Mouse (Mus musculus): ENCODE results near the gene Olfr807. TPM values are rescaled to one million over a fixed set of nuclear protein-coding genes. Genes with fewer than 3 reads are reported as not detected.

The Olfr807 gene
- not detected in 2 replicates for polyA plus RNA-seq (2012; rRNA removed; ENCODE audit: low replicate concordance)

GRCm38 (mm10) chr10:129757693-129758092 is at the start of gene Olfr807:
Olfr807 (minus strand) TSS chr10:129757793.

GRCm38 (mm10) chr10:129804296-129804695 is 46.7 kb upstream of the Olfr807 start, which contains the start of gene Olfr811:
Olfr811 (minus strand) TSS chr10:129804396.

GRCm38 (mm10) chr10:129794817-129795216 is 37.2 kb upstream of the Olfr807 start, which contains the start of gene Olfr810:
Olfr810 (minus strand) TSS chr10:129794917.

GRCm38 (mm10) chr10:129774338-129774737 is 16.7 kb upstream of the Olfr807 start, which contains the start of gene Olfr809:
Olfr809 (plus strand) TSS chr10:129774638.

GRCm38 (mm10) chr10:129765182-129765581 is 7.6 kb upstream of the Olfr807 start, which contains the start of gene Olfr808:
Olfr808 (plus strand) TSS chr10:129765482.

GRCm38 (mm10) chr10:129741821-129742220 is 15.8 kb downstream of the Olfr807 start, which contains the start of gene Olfr806:
Olfr806 (minus strand) TSS chr10:129741921.

GRCm38 (mm10) chr10:129729275-129729674 is 28.3 kb downstream of the Olfr807 start, which contains the start of gene Olfr805:
Olfr805 (minus strand) TSS chr10:129729375.

Other genes with a start within 250 kb of the Olfr807 start
- not detected in 2 replicates for gene Olfr791, start 236.0 kb downstream of the Olfr807 start, polyA plus RNA-seq (2012; rRNA removed; ENCODE audit: low replicate concordance)
- not detected in 2 replicates for gene Olfr792, start 218.6 kb downstream of the Olfr807 start, polyA plus RNA-seq (2012; rRNA removed; ENCODE audit: low replicate concordance)
- not detected in 2 replicates for gene Olfr794, start 190.1 kb downstream of the Olfr807 start, polyA plus RNA-seq (2012; rRNA removed; ENCODE audit: low replicate concordance)
- gene Olfr796, start 145.2 kb downstream of the Olfr807 start, polyA plus RNA-seq (2012; rRNA removed; ENCODE audit: low replicate concordance): not detected in 2 replicates
- not detected in 2 replicates for gene Olfr798, start 129.9 kb downstream of the Olfr807 start, polyA plus RNA-seq (2012; rRNA removed; ENCODE audit: low replicate concordance)
- gene Olfr799, start 120.3 kb downstream of the Olfr807 start, polyA plus RNA-seq (2012; rRNA removed; ENCODE audit: low replicate concordance): not detected in 2 replicates
- not detected in 2 replicates for gene Olfr800, start 100.1 kb downstream of the Olfr807 start, polyA plus RNA-seq (2012; rRNA removed; ENCODE audit: low replicate concordance)
- gene Olfr801, start 83.9 kb downstream of the Olfr807 start, polyA plus RNA-seq (2012; rRNA removed; ENCODE audit: low replicate concordance): not detected in 2 replicates
- not detected in 2 replicates for gene Olfr802, start 69.6 kb downstream of the Olfr807 start, polyA plus RNA-seq (2012; rRNA removed; ENCODE audit: low replicate concordance)
- not detected in 2 replicates for gene Olfr803, start 63.5 kb downstream of the Olfr807 start, polyA plus RNA-seq (2012; rRNA removed; ENCODE audit: low replicate concordance)
- not detected in 2 replicates for gene Olfr804, start 54.6 kb downstream of the Olfr807 start, polyA plus RNA-seq (2012; rRNA removed; ENCODE audit: low replicate concordance)
- not detected in 2 replicates for gene Olfr805, start 28.4 kb downstream of the Olfr807 start, polyA plus RNA-seq (2012; rRNA removed; ENCODE audit: low replicate concordance)
- gene Olfr806, start 15.9 kb downstream of the Olfr807 start, polyA plus RNA-seq (2012; rRNA removed; ENCODE audit: low replicate concordance): not detected in 2 replicates
- not detected in 2 replicates for gene Olfr808, start 7.7 kb upstream of the Olfr807 start, polyA plus RNA-seq (2012; rRNA removed; ENCODE audit: low replicate concordance)
- not detected in 2 replicates for gene Olfr809, start 16.8 kb upstream of the Olfr807 start, polyA plus RNA-seq (2012; rRNA removed; ENCODE audit: low replicate concordance)
- gene Olfr810, start 37.1 kb upstream of the Olfr807 start, polyA plus RNA-seq (2012; rRNA removed; ENCODE audit: low replicate concordance): not detected in 2 replicates
- gene Olfr811, start 46.6 kb upstream of the Olfr807 start, polyA plus RNA-seq (2012; rRNA removed; ENCODE audit: low replicate concordance): not detected in 2 replicates
- not detected in 2 replicates for gene Olfr812, start 88.3 kb upstream of the Olfr807 start, polyA plus RNA-seq (2012; rRNA removed; ENCODE audit: low replicate concordance)
- gene Olfr813, start 97.6 kb upstream of the Olfr807 start, polyA plus RNA-seq (2012; rRNA removed; ENCODE audit: low replicate concordance): not detected in 2 replicates
- gene Olfr814, start 122.1 kb upstream of the Olfr807 start, polyA plus RNA-seq (2012; rRNA removed; ENCODE audit: low replicate concordance): not detected in 2 replicates
- not detected in 2 replicates for gene Olfr815, start 148.1 kb upstream of the Olfr807 start, polyA plus RNA-seq (2012; rRNA removed; ENCODE audit: low replicate concordance)
- not detected in 2 replicates for gene Olfr816, start 157.8 kb upstream of the Olfr807 start, polyA plus RNA-seq (2012; rRNA removed; ENCODE audit: low replicate concordance)
- gene Olfr818, start 191.3 kb upstream of the Olfr807 start, polyA plus RNA-seq (2012; rRNA removed; ENCODE audit: low replicate concordance): not detected in 2 replicates
- gene Olfr819, start 209.5 kb upstream of the Olfr807 start, polyA plus RNA-seq (2012; rRNA removed; ENCODE audit: low replicate concordance): not detected in 2 replicates
- not detected in 2 replicates for gene Olfr247, start 218.3 kb upstream of the Olfr807 start, polyA plus RNA-seq (2012; rRNA removed; ENCODE audit: low replicate concordance)
- gene Gm10310, start 227.3 kb upstream of the Olfr807 start, polyA plus RNA-seq (2012; rRNA removed; ENCODE audit: low replicate concordance): not detected in 2 replicates